Mouse (Mus musculus): ENCODE data around the gene Cwc22. TPM values are rescaled to one million over a fixed set of nuclear protein-coding genes. Genes with fewer than 3 reads are reported as not detected.
"Not testable (repeated sequence)": the region's sequence is repeated elsewhere in the genome, so short reads cannot be mapped to it uniquely, and the experiment has no call there.

The Cwc22 gene
- polyA plus RNA-seq, 1 experiment from 2014 or later: 33.0 TPM

DNA sequence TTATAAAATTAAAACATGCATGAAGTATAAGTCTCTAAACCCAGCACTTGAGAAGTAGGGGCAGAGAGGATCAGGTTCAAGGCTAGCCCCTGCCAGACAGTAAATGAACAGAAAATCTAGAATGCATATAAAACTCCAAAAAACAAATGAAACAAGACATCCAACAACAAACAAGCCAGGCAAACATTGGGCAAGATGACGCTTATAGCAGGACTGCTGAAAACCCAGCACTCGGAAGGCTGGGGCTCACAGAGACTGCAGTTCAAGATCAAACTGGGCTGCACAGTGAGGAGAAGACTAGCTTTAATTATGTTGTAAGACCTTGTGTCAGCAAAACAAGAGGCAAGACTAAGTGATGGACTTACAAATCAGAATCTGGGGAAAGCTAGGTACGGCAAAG lies 43.1 kb downstream of the Cwc22 start:
- H3K27me3 ChIP-seq (replicated peaks): no peaks in the 10 kb centered on the region
- no peaks in the 10 kb centered on the region for H3K4me1 ChIP-seq
- H3K4me3 ChIP-seq: no peak overlapping the region
- WGBS: 93% methylated on average over 3 of the region's 3 CpGs
- H3K9ac ChIP-seq: no peak overlapping the region
- H3K9me3 ChIP-seq: no peaks in the 10 kb centered on the region
- no peak overlapping the region for H3K4me2 ChIP-seq (replicated peaks)
- no peak overlapping the region for H3K27ac ChIP-seq
- H3K36me3 ChIP-seq: peaks cover 59% of the 10 kb centered on the region
- ATAC-seq (ENCODE audit: low FRiP score, low read depth): no peak

DNA sequence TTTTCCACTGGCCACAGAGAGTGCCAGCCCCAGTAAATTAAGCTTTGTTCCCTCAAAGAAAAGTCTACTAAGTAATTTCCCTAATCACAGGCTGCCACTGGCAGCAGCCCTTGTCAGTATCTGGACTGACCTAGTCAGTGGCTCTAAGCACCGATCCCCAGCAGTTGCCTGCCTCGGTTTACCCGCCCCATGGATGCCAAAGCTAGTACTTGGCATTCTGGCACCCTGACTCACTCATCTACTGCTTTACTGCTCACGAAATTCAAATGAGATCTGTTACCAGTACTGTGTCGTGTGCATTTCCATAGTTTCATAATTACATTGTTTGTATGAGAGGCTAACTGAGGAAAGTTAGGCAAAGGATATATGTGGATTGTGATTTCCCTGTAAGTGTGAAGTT lies 44.9 kb downstream of the Cwc22 start:
- H3K4me2 ChIP-seq (replicated peaks): no peak overlapping the region
- H3K9ac ChIP-seq: no peak overlapping the region
- no peak for ATAC-seq (ENCODE audit: low FRiP score, low read depth)
- no peaks in the 10 kb centered on the region for H3K4me1 ChIP-seq
- no peak overlapping the region for H3K27ac ChIP-seq
- no peaks in the 10 kb centered on the region for H3K9me3 ChIP-seq
- no peak overlapping the region for H3K4me3 ChIP-seq
- H3K36me3 ChIP-seq: peaks cover 64% of the 10 kb centered on the region
- 94% methylated on average over 5 of the region's 5 CpGs for WGBS
- H3K27me3 ChIP-seq (replicated peaks): no peaks in the 10 kb centered on the region

GRCm38 (mm10) chr2:77900741-77901140 lies 45.4 kb downstream of the Cwc22 start:
- no peak for ATAC-seq (ENCODE audit: low FRiP score, low read depth)
- over 99% methylated on average over 5 of the region's 5 CpGs for WGBS
- H3K36me3 ChIP-seq: peaks cover 65% of the 10 kb centered on the region

DNA sequence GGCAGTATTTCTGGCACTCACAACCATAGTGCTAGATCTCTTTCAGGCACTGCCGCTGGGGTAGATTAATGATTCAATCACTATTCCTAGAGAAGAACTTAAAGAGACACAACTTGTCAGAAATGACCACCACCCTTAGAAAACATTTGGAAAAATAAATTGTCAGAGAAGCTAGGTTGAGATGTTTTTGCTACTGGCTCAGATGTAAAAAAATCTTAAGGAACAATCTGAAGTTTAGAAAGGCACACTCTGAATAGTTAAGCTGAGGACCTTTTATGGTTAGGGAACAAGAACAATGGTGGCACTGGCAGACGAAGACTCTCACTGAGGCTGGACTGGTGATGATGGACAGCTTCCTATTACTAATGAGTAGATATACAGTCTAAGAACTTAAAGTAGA lies 46.1 kb downstream of the Cwc22 start:
- Histone ChIP-seq H3K4me1 (no peaks in the 10 kb centered on the region), H3K9ac (no peak overlapping the region), H3K27ac (no peak overlapping the region), H3K4me2 (replicated peaks) (no peak overlapping the region), H3K9me3 (no peaks in the 10 kb centered on the region), H3K27me3 (replicated peaks) (no peaks in the 10 kb centered on the region), H3K4me3 (no peak overlapping the region), H3K36me3 (peaks cover 59% of the 10 kb centered on the region)
- WGBS: 85% methylated on average over 2 of the region's 2 CpGs
- no peak for ATAC-seq (ENCODE audit: low FRiP score, low read depth)

More at GRCm38 (mm10) chr2:77900741-77901140, 45.4 kb downstream of the Cwc22 start:
- Histone ChIP-seq H3K27ac (no peak overlapping the region), H3K27me3 (replicated peaks) (no peaks in the 10 kb centered on the region), H3K9ac (no peak overlapping the region), H3K4me2 (replicated peaks) (no peak overlapping the region), H3K9me3 (no peaks in the 10 kb centered on the region), H3K4me3 (no peak overlapping the region), H3K4me1 (no peaks in the 10 kb centered on the region)

DNA sequence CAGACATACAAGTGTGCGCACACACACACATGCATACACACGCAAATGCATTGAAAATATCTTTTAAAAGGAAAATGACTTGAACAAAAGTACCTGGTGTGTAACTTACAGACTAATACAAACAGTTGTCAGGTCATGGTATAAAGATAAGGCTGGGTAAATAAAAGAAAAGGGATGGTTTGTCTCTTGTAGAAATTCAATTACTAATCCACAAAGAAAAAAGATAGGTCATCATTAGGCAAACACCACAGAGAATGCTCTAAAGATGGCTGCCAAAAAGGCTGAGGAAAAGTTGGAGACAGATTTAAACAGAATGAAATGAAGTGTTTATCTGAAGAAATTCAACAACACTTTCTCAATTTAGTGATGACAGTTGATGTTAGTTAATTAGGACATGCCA lies 47.7 kb downstream of the Cwc22 start:
- peaks cover 56% of the 10 kb centered on the region for H3K36me3 ChIP-seq
- H3K4me3 ChIP-seq: no peak overlapping the region
- no peak overlapping the region for H3K9ac ChIP-seq
- no peak overlapping the region for H3K4me2 ChIP-seq (replicated peaks)
- no peaks in the 10 kb centered on the region for H3K4me1 ChIP-seq
- H3K27ac ChIP-seq: no peak overlapping the region
- no peaks in the 10 kb centered on the region for H3K27me3 ChIP-seq (replicated peaks)
- WGBS: 95% methylated on average over 2 of the region's 2 CpGs
- no peaks in the 10 kb centered on the region for H3K9me3 ChIP-seq
- ATAC-seq (ENCODE audit: low FRiP score, low read depth): no peak

GRCm38 (mm10) chr2:77897988-77898387 lies 48.2 kb downstream of the Cwc22 start:
- WGBS: 91% methylated on average over 5 of the region's 5 CpGs

DNA sequence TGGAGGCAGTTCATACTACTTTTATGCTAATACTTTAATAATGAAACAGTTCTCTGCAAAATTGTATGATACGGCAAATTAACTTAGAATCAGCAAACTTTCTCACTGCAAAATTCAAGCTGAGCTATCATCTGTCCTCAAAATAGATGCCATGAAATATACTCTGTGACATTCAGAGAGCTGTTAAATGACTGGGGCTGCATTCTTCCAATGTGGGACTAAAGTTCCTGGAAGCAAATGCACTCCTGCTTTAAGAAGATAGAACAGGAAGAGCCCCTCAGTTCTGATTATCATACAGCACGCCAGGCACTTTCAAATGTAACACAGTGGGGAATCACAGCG lies 48.6 kb downstream of the Cwc22 start:
- Histone ChIP-seq H3K27me3 (replicated peaks) (no peaks in the 10 kb centered on the region), H3K4me2 (replicated peaks) (no peak overlapping the region), H3K4me3 (no peak overlapping the region), H3K27ac (no peak overlapping the region), H3K9me3 (no peaks in the 10 kb centered on the region), H3K36me3 (peaks cover 59% of the 10 kb centered on the region), H3K9ac (no peak overlapping the region), H3K4me1 (no peaks in the 10 kb centered on the region)
- 87% methylated on average over 3 of the region's 3 CpGs for WGBS
- ATAC-seq (ENCODE audit: low FRiP score, low read depth): no peak

More at GRCm38 (mm10) chr2:77897988-77898387, 48.2 kb downstream of the Cwc22 start:
- no peaks in the 10 kb centered on the region for H3K27me3 ChIP-seq (replicated peaks)
- H3K36me3 ChIP-seq: peaks cover 56% of the 10 kb centered on the region
- no peak overlapping the region for H3K4me2 ChIP-seq (replicated peaks)
- ATAC-seq (ENCODE audit: low FRiP score, low read depth): no peak
- no peak overlapping the region for H3K4me3 ChIP-seq
- H3K27ac ChIP-seq: no peak overlapping the region
- no peaks in the 10 kb centered on the region for H3K4me1 ChIP-seq
- H3K9me3 ChIP-seq: no peaks in the 10 kb centered on the region
- no peak overlapping the region for H3K9ac ChIP-seq

- Histone ChIP-seq H3K27ac (no peak overlapping the region), H3K27me3 (replicated peaks) (no peaks in the 10 kb centered on the region), H3K4me3 (no peak overlapping the region), H3K4me1 (no peaks in the 10 kb centered on the region), H3K9ac (no peak overlapping the region), H3K4me2 (replicated peaks) (no peak overlapping the region), H3K36me3 (peaks cover 57% of the 10 kb centered on the region), H3K9me3 (no peaks in the 10 kb centered on the region)
- WGBS: 95% methylated on average over 12 of the region's 12 CpGs
- ATAC-seq (ENCODE audit: low FRiP score, low read depth): no peak
These were observed 49.2 kb downstream of the Cwc22 start for GRCm38 (mm10) chr2:77896843-77897557.

DNA sequence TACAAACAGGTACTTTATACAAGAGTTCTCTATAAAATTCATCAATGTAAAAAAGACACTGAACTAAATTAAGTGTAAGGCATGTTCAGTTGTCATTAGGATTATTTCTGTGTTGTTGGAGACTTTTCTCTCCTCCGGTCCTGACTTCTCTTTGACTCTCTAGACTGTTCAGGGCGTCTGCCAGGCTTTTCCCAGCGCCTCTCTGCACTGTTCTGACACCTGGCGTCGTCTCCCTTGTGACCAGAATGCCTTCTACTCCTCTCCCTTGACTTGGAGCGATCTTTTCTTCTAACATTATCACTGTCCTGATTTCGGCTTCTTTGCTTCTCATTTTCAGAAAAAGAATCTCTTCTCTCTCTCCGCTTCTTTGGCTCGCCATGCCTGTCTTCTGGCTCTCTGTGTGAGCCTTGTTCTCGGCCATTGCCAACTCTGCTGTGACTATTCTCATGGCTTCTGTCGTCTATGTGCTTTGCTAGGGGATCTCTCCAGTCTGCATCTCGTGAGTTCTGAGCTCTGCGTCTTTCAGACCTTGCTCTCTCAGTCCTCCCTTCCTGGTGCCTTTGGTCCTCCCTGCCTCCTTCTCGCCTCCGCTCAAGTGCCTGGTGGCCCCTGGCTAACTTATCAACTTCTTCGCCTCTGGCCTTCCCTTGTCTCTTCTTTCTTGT lies 50.1 kb downstream of the Cwc22 start:
- not testable (repeated sequence) for H3K4me1 ChIP-seq; H3K27me3 ChIP-seq (replicated peaks); H3K9me3 ChIP-seq; H3K9ac ChIP-seq; H3K27ac ChIP-seq; H3K4me3 ChIP-seq; ATAC-seq (ENCODE audit: low FRiP score, low read depth); H3K4me2 ChIP-seq (replicated peaks)
- H3K36me3 ChIP-seq: peaks cover 53% of the 10 kb centered on the region
- WGBS: 97% methylated on average over 16 of the region's 16 CpGs

- Histone ChIP-seq H3K4me3 (no peak overlapping the region), H3K4me2 (replicated peaks) (no peak overlapping the region), H3K36me3 (peaks cover 51% of the 10 kb centered on the region), H3K27ac (no peak overlapping the region), H3K9ac (no peak overlapping the region), H3K9me3 (no peaks in the 10 kb centered on the region), H3K27me3 (replicated peaks) (no peaks in the 10 kb centered on the region), H3K4me1 (no peaks in the 10 kb centered on the region)
- WGBS: 91% methylated on average over 8 of the region's 8 CpGs
- ATAC-seq (ENCODE audit: low FRiP score, low read depth): no peak
These were observed 51.3 kb downstream of the Cwc22 start for GRCm38 (mm10) chr2:77894896-77895295.

DNA sequence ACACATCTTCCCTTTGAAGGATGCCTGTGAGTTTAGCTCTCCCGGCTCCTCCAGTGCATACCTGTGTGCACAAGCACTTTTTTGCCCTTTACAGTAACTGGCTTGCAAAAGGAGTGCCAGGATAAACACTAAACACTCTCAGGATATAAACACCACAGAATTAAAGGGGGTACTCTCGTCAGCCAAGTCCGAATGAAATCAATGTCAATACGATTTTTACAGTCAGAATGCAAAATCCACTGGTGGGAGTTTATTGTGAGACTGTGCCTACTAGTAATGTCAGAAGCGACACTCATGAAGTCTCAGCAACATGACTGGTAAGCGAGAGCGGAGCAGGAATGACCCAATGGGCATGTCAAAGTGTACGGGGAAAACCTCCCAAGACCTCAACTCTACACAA lies 52.7 kb downstream of the Cwc22 start:
- Histone ChIP-seq H3K9me3 (no peaks in the 10 kb centered on the region), H3K9ac (no peak overlapping the region), H3K4me1 (no peaks in the 10 kb centered on the region), H3K4me3 (no peak overlapping the region), H3K27me3 (replicated peaks) (no peaks in the 10 kb centered on the region), H3K36me3 (peaks cover 38% of the 10 kb centered on the region), H3K27ac (no peak overlapping the region), H3K4me2 (replicated peaks) (no peak overlapping the region)
- 94% methylated on average over 8 of the region's 8 CpGs for WGBS
- ATAC-seq (ENCODE audit: low FRiP score, low read depth): no peak

- ATAC-seq (ENCODE audit: low FRiP score, low read depth): no peak
- Histone ChIP-seq H3K27me3 (replicated peaks) (no peaks in the 10 kb centered on the region), H3K9ac (no peak overlapping the region), H3K9me3 (no peaks in the 10 kb centered on the region), H3K36me3 (peaks cover 32% of the 10 kb centered on the region), H3K4me3 (no peak overlapping the region), H3K4me2 (replicated peaks) (no peak overlapping the region), H3K27ac (no peak overlapping the region), H3K4me1 (no peaks in the 10 kb centered on the region)
- 91% methylated on average over 4 of the region's 4 CpGs for WGBS
These were observed 53.6 kb downstream of the Cwc22 start for GRCm38 (mm10) chr2:77892573-77892972.
